Mouse (Mus musculus) forebrain, embryonic 10.5 days (tissue): ENCODE data around the gene Gm11634. TPM values are rescaled to one million over a fixed set of nuclear protein-coding genes. Genes with fewer than 3 reads are reported as not detected.

Experiments
- DNase-seq: peaks from one replicate; pipeline ENCODE4 v3.0.0-alpha.2; 2017; ENCODE audit warnings: low spot score; ENCODE audit errors: extremely low spot score
- H3K27ac ChIP-seq: fragments of 300-500 bp; sonication (generic); 2 replicates; pipeline ENCODE4 v1.5.1; 2016; ENCODE audit warnings: mild to moderate bottlenecking
- H3K27me3 ChIP-seq: fragments of 300-500 bp; sonication (generic); 2 replicates; pipeline ENCODE4 v1.6.1; 2016; ENCODE audit warnings: mild to moderate bottlenecking; ENCODE audit not compliant: poor library complexity, severe bottlenecking
- H3K36me3 ChIP-seq: fragments of 300-500 bp; sonication (generic); replicated peaks from 2 replicates; pipeline ENCODE4 v1.6.1; 2016; ENCODE audit warnings: mild to moderate bottlenecking, moderate library complexity
- H3K4me1 ChIP-seq: fragments of 300-500 bp; sonication (generic); 2 replicates; pipeline ENCODE4 v1.6.1; 2016
- H3K4me3 ChIP-seq: fragments of 300-500 bp; sonication (generic); 2 replicates; pipeline ENCODE4 v1.5.1; 2016; ENCODE audit warnings: mild to moderate bottlenecking, moderate library complexity
- H3K9me3 ChIP-seq: fragments of 300-500 bp; sonication (generic); 2 replicates; pipeline ENCODE4 v1.6.1; 2016; ENCODE audit warnings: mild to moderate bottlenecking, moderate library complexity
- WGBS: fragments of 180-500 bp; shearing (Covaris S2); methylation state at CpG from one replicate; pipeline ENCODE4 v1.1.7; 2016; 5-methylcytosine and 5-hydroxymethylcytosine counted together
- polyA plus RNA-seq: library from polyadenylated mRNA; unstranded; fragments of >200 nt; fragmentation: Nextera tagmentation; extraction: Ambion mirVana; gene quantifications from 2 replicates; pipeline ENCODE4 v1.2.1, GENCODE M21; 2016

Gm11634 gene
- polyA plus RNA-seq, 1 experiment from 2014 or later, result not detected

- peak within 1 kb of the TSS; percentile 50 for H3K4me3 ChIP-seq
- H3K27me3 ChIP-seq, result no peaks in the 10 kb centered on the region
- H3K9me3 ChIP-seq, result no peaks in the 10 kb centered on the region
- peaks cover 33% of the 10 kb centered on the region for H3K36me3 ChIP-seq
- peak within 1 kb of the TSS; percentile 66 for H3K27ac ChIP-seq
- DNase-seq, result peak; percentile 64
- peaks cover 10% of the 10 kb centered on the region for H3K4me1 ChIP-seq
- 23% methylated on average over 31 of the region's 31 CpGs for WGBS
Measured at GRCm38 (mm10) chr11:101582054-101583035, 16.7 kb downstream of the Gm11634 start, which contains the start of gene Tmem106a. Tmem106a (plus strand) TSS chr11:101582242.

GRCm38 (mm10) chr11:101581081-101581764 is 17.8 kb downstream of the Gm11634 start:
- no peaks in the 10 kb centered on the region for H3K9me3 ChIP-seq
- H3K4me1 ChIP-seq, result peaks cover 10% of the 10 kb centered on the region
- no peak for DNase-seq
- 80% methylated on average over 6 of the region's 6 CpGs for WGBS
- H3K27me3 ChIP-seq, result no peaks in the 10 kb centered on the region
- no peak overlapping the region for H3K4me3 ChIP-seq
- no peak overlapping the region for H3K27ac ChIP-seq
- H3K36me3 ChIP-seq, result peaks cover 45% of the 10 kb centered on the region

- Histone ChIP-seq H3K36me3 (peaks cover 95% of the 10 kb centered on the region), H3K27ac (no peak overlapping the region), H3K9me3 (no peaks in the 10 kb centered on the region), H3K4me1 (no peaks in the 10 kb centered on the region), H3K27me3 (no peaks in the 10 kb centered on the region), H3K4me3 (no peak overlapping the region)
- DNase-seq, result no peak
- 75% methylated on average over 6 of the region's 6 CpGs for WGBS
Measured at GRCm38 (mm10) chr11:101576116-101576515, 22.9 kb downstream of the Gm11634 start.

- H3K4me1 ChIP-seq, result no peaks in the 10 kb centered on the region
- no peaks in the 10 kb centered on the region for H3K27me3 ChIP-seq
- no peak for DNase-seq
- no peak overlapping the region for H3K27ac ChIP-seq
- WGBS, result 85% methylated on average over 3 of the region's 3 CpGs
- H3K36me3 ChIP-seq, result peaks cover 97% of the 10 kb centered on the region
- no peaks in the 10 kb centered on the region for H3K9me3 ChIP-seq
- H3K4me3 ChIP-seq, result no peak overlapping the region
Measured at GRCm38 (mm10) chr11:101568421-101568820, 30.6 kb downstream of the Gm11634 start.

GRCm38 (mm10) chr11:101562391-101562790 is 36.7 kb downstream of the Gm11634 start:
- no peak overlapping the region for H3K27ac ChIP-seq
- H3K4me3 ChIP-seq, result no peak overlapping the region
- H3K4me1 ChIP-seq, result no peaks in the 10 kb centered on the region
- peak; percentile 49 for DNase-seq
- no peaks in the 10 kb centered on the region for H3K27me3 ChIP-seq
- peaks cover 93% of the 10 kb centered on the region for H3K36me3 ChIP-seq
- 47% methylated on average over 5 of the region's 5 CpGs for WGBS
- no peaks in the 10 kb centered on the region for H3K9me3 ChIP-seq

- H3K4me3 ChIP-seq, result no peak overlapping the region
- no peaks in the 10 kb centered on the region for H3K27me3 ChIP-seq
- no peak for DNase-seq
- H3K9me3 ChIP-seq, result no peaks in the 10 kb centered on the region
- peaks cover 63% of the 10 kb centered on the region for H3K36me3 ChIP-seq
- WGBS, result 88% methylated on average over 2 of the region's 2 CpGs
- H3K27ac ChIP-seq, result no peak overlapping the region
- peaks cover 16% of the 10 kb centered on the region for H3K4me1 ChIP-seq
Measured at GRCm38 (mm10) chr11:101556954-101557353, 42.1 kb downstream of the Gm11634 start.

- Histone ChIP-seq H3K4me3 (no peak overlapping the region), H3K36me3 (peaks cover 61% of the 10 kb centered on the region), H3K27me3 (no peaks in the 10 kb centered on the region), H3K27ac (no peak overlapping the region), H3K4me1 (peaks cover 16% of the 10 kb centered on the region), H3K9me3 (no peaks in the 10 kb centered on the region)
- no peak for DNase-seq
- 95% methylated on average over 7 of the region's 7 CpGs for WGBS
Measured at GRCm38 (mm10) chr11:101556541-101556940, 42.5 kb downstream of the Gm11634 start.

- 30% methylated on average over 8 of the region's 8 CpGs for WGBS
- Histone ChIP-seq H3K36me3 (peaks cover 48% of the 10 kb centered on the region), H3K4me1 (peaks cover 31% of the 10 kb centered on the region), H3K9me3 (no peaks in the 10 kb centered on the region), H3K27me3 (no peaks in the 10 kb centered on the region), H3K27ac (peak overlapping the region; percentile 98), H3K4me3 (peak overlapping the region; percentile 85)
- no peak for DNase-seq
Measured at GRCm38 (mm10) chr11:101553354-101553930, 45.6 kb downstream of the Gm11634 start.

- Histone ChIP-seq H3K27me3 (no peaks in the 10 kb centered on the region), H3K36me3 (peaks cover 48% of the 10 kb centered on the region), H3K4me3 (peak overlapping the region; percentile 85), H3K4me1 (peaks cover 31% of the 10 kb centered on the region), H3K9me3 (no peaks in the 10 kb centered on the region), H3K27ac (peak overlapping the region; percentile 98)
- under 1% methylated on average over 37 of the region's 37 CpGs for WGBS
- DNase-seq, result peak; percentile 97
Measured at GRCm38 (mm10) chr11:101552476-101553300, 46.4 kb downstream of the Gm11634 start.

- under 1% methylated on average over 43 of the region's 43 CpGs for WGBS
- no peaks in the 10 kb centered on the region for H3K9me3 ChIP-seq
Measured at GRCm38 (mm10) chr11:101551751-101552475, 47.1 kb downstream of the Gm11634 start, which contains the start of the genes Brca1 and Nbr1. Brca1 (minus strand) TSS chr11:101551955. Nbr1 (plus strand) TSS chr11:101552149.

GRCm38 (mm10) chr11:101548526-101548925 is 50.5 kb downstream of the Gm11634 start:
- no peak overlapping the region for H3K4me3 ChIP-seq
- H3K27ac ChIP-seq, result no peak overlapping the region
- DNase-seq, result no peak
- H3K27me3 ChIP-seq, result no peaks in the 10 kb centered on the region
- H3K9me3 ChIP-seq, result no peaks in the 10 kb centered on the region
- peaks cover 63% of the 10 kb centered on the region for H3K36me3 ChIP-seq
- H3K4me1 ChIP-seq, result peaks cover 18% of the 10 kb centered on the region

More at GRCm38 (mm10) chr11:101551751-101552475, 47.1 kb downstream of the Gm11634 start, which contains the start of the genes Brca1 and Nbr1:
- Histone ChIP-seq H3K4me1 (peaks cover 31% of the 10 kb centered on the region), H3K36me3 (peaks cover 48% of the 10 kb centered on the region), H3K4me3 (peak within 1 kb of the TSS; percentile 85), H3K27me3 (no peaks in the 10 kb centered on the region), H3K27ac (peak within 1 kb of the TSS; percentile 98)
- peak; percentile 98 for DNase-seq
